Mouse (Mus musculus) hindbrain, embryonic 13.5 days (tissue): Measurements from ENCODE around the gene Sptbn1. TPM values are rescaled to one million over a fixed set of nuclear protein-coding genes. Genes with fewer than 3 reads are reported as not detected.

Experiments used
- ATAC-seq: fragments of 200-750 bp; cut with Nextera tagmentation; 2 replicates; pipeline ENCODE4 v1.8.0; 2017; ENCODE audit warnings: moderate TSS enrichment; ENCODE audit not compliant: low FRiP score
- H3K27ac ChIP-seq: fragments of 300-500 bp; sonication (generic); 2 replicates; pipeline ENCODE4 v1.5.1; 2015; ENCODE audit warnings: inconsistent platforms, mild to moderate bottlenecking, moderate library complexity
- H3K27me3 ChIP-seq: fragments of 300-500 bp; sonication (generic); 2 replicates; pipeline ENCODE4 v1.6.1; 2015; ENCODE audit warnings: mild to moderate bottlenecking, inconsistent platforms
- H3K36me3 ChIP-seq: fragments of 300-500 bp; sonication (generic); 2 replicates; pipeline ENCODE4 v1.6.1; 2015; ENCODE audit warnings: mild to moderate bottlenecking, inconsistent platforms
- H3K4me1 ChIP-seq: fragments of 300-500 bp; sonication (generic); replicated peaks from 2 replicates; pipeline ENCODE4 v1.6.1; 2015; ENCODE audit warnings: inconsistent platforms
- H3K4me2 ChIP-seq: fragments of 300-500 bp; sonication (generic); 2 replicates; pipeline ENCODE4 v1.6.1; 2015; ENCODE audit warnings: inconsistent platforms, mild to moderate bottlenecking, moderate library complexity
- H3K4me3 ChIP-seq: fragments of 300-500 bp; sonication (generic); 2 replicates; pipeline ENCODE4 v1.5.1; 2015; ENCODE audit warnings: mild to moderate bottlenecking, inconsistent platforms
- H3K9ac ChIP-seq: fragments of 300-500 bp; sonication (generic); 2 replicates; pipeline ENCODE4 v1.6.1; 2015; ENCODE audit warnings: mild to moderate bottlenecking, inconsistent platforms
- H3K9me3 ChIP-seq: fragments of 300-500 bp; sonication (generic); 2 replicates; pipeline ENCODE4 v1.6.1; 2016; ENCODE audit warnings: inconsistent platforms
- WGBS: fragments of 180-500 bp; shearing (Covaris S2); methylation state at CpG from one replicate; pipeline ENCODE4 v1.1.7; 2015; 5-methylcytosine and 5-hydroxymethylcytosine counted together
- polyA plus RNA-seq: library from polyadenylated mRNA; unstranded; fragments of >200 nt; fragmentation: Nextera tagmentation; extraction: Ambion mirVana; gene quantifications from 2 replicates; pipeline ENCODE4 v1.2.1, GENCODE M21; 2015

Sptbn1 gene
- 154 and 156 TPM in 2 replicates for polyA plus RNA-seq

DNA sequence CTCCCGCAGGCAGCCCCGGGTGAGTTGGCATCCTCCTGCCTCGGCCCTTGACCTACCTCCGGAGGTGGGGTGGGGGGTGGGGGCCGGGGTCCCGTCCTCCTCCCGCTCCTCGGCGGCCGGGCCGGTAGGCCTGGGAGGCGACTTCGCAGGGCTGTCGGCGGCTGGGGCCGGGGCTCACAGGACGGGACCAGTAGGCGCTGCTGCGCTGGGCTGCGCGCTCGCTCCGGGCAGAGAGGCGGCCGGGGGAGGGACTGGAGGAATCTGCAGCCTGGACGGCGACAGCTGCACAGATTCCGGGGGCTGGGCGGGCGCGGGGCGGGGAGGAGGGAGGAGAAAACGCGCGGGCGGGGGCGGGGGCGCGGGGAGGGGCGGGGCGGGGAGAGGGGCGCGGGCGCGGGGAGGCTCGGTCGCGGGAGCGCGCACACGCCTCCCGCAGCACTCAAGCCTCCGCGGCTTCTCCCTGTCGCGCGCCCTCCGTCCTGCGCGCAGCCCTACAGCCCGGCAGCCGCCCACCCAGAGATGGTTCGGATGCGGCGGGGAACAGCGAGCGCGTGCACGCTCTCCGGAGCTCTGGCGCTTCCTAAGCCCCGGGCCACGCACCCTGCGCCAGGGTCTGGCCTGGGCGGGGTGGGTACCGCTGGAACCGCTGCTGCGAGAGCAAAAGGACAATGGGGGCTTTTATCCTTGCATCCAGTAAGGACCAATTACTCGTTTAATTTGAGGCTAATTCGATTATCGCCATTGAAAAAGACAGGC, at the start of gene Sptbn1:
TSS of gene Sptbn1 (minus strand) at position 284 of the 756 bp plus-strand sequence.
- H3K9me3 ChIP-seq = no peaks in the 10 kb centered on the region
- WGBS = under 1% methylated on average over 54 of the region's 81 CpGs
- H3K4me2 ChIP-seq = peak within 1 kb of the TSS; percentile 80
- H3K27me3 ChIP-seq = peaks cover 3% of the 10 kb centered on the region; the same call in 1 of the 2 replicates
- H3K4me1 ChIP-seq = peaks cover 38% of the 10 kb centered on the region
- H3K27ac ChIP-seq = peak within 1 kb of the TSS; percentile 98
- peak; percentile 96 for ATAC-seq
- H3K9ac ChIP-seq = peak within 1 kb of the TSS; percentile 97
- peak within 1 kb of the TSS; percentile 99 for H3K4me3 ChIP-seq
- no peaks in the 10 kb centered on the region for H3K36me3 ChIP-seq

DNA sequence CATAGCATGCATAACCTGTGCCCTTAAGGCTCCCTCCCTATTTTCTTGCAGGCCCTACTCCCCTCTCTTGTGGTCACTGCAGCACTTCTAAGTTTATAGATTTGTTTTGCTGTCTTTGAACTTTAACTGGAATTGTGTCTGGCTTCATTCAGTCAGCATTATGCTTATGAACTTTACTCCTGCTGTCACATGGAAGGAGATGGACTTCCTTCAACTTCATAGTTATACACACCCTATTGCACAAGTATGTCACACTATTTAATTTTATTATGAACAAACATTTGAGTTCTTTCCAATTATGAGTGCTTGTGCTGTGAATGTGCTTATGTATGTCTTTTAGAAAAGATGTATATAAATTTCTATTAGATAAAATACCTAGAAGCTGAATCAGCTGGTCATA, 26.3 kb upstream of the Sptbn1 start:
- H3K4me3 ChIP-seq = no peak overlapping the region
- no peaks in the 10 kb centered on the region for H3K36me3 ChIP-seq
- no peak overlapping the region for H3K9ac ChIP-seq
- H3K27me3 ChIP-seq = no peaks in the 10 kb centered on the region
- no peak overlapping the region for H3K4me2 ChIP-seq
- no peak overlapping the region for H3K27ac ChIP-seq
- H3K9me3 ChIP-seq = no peaks in the 10 kb centered on the region
- H3K4me1 ChIP-seq = no peaks in the 10 kb centered on the region
- ATAC-seq = no peak

DNA sequence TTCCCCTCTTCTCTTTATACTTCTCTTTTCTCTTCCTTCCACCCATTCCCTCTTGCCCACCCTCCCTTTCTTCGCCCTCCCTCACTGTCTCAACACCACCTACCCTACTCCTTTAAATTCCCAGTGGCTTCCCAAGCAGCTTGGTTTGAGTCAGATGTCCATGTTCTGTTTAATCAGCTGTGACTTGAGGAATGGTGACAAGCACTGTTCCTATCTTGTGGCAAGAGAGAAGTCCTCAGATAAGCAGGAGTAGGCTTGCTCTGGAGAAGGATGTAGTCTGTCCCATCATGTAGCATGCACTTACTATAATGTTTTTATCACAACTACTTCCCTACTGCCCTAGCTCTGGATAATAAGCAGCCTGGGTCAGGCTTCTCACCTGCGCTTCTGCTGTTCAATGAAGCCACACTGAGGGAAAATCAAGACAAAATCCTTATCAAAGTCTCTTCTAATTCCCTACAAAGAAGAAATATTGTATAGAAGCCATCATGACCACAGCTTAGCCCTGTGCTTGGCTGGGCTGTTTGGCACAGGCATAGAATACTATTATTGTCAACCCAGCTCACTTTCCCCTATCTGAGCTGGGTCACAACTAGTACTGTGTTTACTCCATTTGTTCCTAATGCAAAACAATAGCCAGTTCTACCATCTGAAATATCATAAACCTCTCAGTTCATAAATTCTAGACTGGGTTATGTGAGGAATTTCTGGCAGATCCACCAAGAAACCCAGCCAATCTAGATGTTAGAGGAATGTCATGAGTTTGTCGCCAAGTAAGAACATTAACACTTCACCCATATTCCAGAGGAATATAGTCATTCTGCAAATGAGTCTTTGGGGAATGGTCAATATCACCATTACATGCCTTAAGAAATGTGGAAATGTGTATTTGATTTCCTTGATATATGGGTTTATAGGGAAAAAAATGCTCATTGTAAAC, 24.5 kb upstream of the Sptbn1 start:
- Histone ChIP-seq H3K27me3 (no peaks in the 10 kb centered on the region), H3K9me3 (no peaks in the 10 kb centered on the region), H3K36me3 (no peaks in the 10 kb centered on the region), H3K27ac (no peak overlapping the region), H3K4me3 (no peak overlapping the region), H3K9ac (no peak overlapping the region), H3K4me1 (no peaks in the 10 kb centered on the region), H3K4me2 (no peak overlapping the region)
- WGBS = 91% methylated on average over 3 of the region's 3 CpGs
- no peak for ATAC-seq

DNA sequence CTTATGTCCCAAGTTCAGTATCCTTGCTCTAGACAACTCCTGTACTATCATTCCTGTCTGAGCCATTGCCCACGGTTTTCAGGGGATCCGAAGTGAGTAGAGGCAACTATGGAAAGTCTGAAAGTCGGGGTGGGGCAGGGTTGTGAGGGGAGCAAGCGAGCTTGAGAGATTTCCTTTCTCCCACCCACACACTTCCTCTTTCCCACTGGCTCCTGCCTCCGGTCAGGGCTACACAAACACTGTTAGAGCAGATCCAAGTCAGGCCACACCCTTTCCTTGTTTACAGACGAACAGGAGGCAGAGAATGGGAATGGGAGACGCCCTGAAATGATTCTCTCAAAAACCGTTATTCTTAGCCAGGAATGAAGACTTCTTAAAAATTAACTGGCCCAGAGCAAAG, 23.2 kb upstream of the Sptbn1 start:
- no peak overlapping the region for H3K4me3 ChIP-seq
- H3K4me2 ChIP-seq = no peak overlapping the region
- WGBS = 61% methylated on average over 8 of the region's 8 CpGs
- H3K4me1 ChIP-seq = no peaks in the 10 kb centered on the region
- no peaks in the 10 kb centered on the region for H3K36me3 ChIP-seq
- no peak overlapping the region for H3K27ac ChIP-seq
- ATAC-seq = no peak
- no peaks in the 10 kb centered on the region for H3K27me3 ChIP-seq
- no peak overlapping the region for H3K9ac ChIP-seq
- no peaks in the 10 kb centered on the region for H3K9me3 ChIP-seq

DNA sequence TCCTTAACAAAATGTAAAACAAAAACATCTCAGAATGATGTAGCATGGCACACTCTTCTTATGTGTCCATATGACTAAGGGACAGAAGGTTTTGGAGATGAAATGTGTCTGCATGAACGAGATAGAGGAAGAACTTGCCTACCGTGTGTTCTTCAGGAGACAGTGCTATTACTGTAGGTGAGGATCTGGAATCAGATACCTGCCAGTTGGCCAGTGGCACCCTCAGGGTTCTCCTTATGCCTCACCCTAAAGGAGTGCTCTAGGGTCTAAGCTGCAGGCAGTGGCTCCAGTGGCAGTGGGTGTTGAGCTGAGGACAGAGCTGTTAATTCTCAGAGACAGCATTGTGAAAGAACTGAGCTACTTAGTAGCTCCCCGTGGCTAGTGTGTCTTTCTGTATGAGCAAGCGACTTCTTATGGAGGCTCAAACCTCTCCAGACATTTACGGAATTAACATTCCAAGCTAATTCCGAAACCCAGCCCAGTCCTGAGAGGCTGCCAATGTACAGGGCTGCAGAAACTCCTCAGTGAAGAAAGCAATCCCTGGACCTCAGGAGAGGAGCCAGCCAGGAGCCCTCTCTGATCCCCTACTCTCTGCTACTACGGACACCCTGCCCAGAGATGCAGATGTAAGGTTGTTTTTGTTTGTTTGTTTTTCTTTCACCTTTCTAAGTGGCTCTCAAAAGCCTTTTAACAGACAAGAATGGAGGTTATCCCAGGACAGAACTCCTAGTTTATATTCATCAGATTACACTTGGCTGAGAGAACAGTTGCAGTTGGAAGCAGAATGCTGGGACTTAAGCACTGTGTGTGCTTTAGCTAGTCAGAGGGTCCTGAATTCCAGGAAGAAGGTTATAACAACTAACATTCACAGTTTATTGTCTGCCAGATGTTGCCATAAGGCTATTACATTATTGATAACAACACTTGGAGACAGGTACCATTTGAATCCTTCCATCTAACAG, 21.8 kb upstream of the Sptbn1 start:
- Histone ChIP-seq H3K4me3 (no peak overlapping the region), H3K27ac (no peak overlapping the region), H3K4me1 (no peaks in the 10 kb centered on the region), H3K9me3 (no peaks in the 10 kb centered on the region), H3K27me3 (no peaks in the 10 kb centered on the region), H3K4me2 (no peak overlapping the region), H3K36me3 (no peaks in the 10 kb centered on the region), H3K9ac (no peak overlapping the region)
- ATAC-seq = no peak
- 74% methylated on average over 7 of the region's 7 CpGs for WGBS

DNA sequence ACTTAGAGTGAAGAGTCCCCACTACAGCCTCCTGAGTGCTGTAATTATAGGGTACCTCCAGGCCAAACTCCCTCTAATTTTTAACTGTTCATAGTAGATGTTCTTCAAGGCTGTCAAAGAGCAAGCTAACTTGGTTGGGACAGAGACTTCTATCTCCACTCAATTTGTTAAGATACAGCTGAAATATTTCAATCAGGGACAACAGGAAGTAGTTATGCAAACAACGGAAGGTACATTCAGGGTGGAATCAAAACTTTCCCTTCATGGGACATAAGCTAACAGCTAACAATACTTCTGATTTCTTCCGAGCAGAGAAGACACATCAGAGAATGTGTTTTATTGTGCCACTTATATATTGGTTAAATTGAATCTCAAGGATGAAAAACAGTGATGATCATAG, 20.1 kb upstream of the Sptbn1 start:
- no peaks in the 10 kb centered on the region for H3K4me1 ChIP-seq
- no peak for ATAC-seq
- H3K4me3 ChIP-seq = no peak overlapping the region
- H3K27ac ChIP-seq = no peak overlapping the region
- H3K4me2 ChIP-seq = no peak overlapping the region
- no peaks in the 10 kb centered on the region for H3K27me3 ChIP-seq
- 90% methylated on average over 2 of the region's 2 CpGs for WGBS
- no peaks in the 10 kb centered on the region for H3K9me3 ChIP-seq
- no peaks in the 10 kb centered on the region for H3K36me3 ChIP-seq
- no peak overlapping the region for H3K9ac ChIP-seq

DNA sequence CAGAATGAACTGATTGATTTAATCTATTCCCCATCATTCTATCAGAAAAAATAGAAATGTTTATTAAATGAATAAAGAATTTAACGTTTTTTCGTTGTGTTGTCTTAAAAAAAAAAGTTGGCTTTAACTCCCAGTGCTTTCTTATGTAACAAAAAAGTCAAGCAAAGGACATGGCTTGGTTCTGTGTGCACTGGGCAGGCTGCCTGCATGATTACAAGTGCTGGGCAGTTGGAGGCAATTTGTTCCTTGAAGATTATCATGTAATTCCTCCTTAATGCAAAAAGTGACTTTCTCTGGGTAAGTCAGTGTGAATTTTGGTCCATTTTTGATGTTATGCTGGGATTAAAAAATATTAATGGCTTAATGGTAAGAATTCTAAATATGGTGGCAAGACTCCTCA, 15.7 kb upstream of the Sptbn1 start:
- WGBS = 62% methylated on average over 2 of the region's 2 CpGs
- Histone ChIP-seq H3K4me2 (no peak overlapping the region), H3K27ac (no peak overlapping the region), H3K9me3 (no peaks in the 10 kb centered on the region), H3K27me3 (no peaks in the 10 kb centered on the region), H3K36me3 (no peaks in the 10 kb centered on the region), H3K9ac (no peak overlapping the region), H3K4me3 (no peak overlapping the region), H3K4me1 (no peaks in the 10 kb centered on the region)
- no peak for ATAC-seq

DNA sequence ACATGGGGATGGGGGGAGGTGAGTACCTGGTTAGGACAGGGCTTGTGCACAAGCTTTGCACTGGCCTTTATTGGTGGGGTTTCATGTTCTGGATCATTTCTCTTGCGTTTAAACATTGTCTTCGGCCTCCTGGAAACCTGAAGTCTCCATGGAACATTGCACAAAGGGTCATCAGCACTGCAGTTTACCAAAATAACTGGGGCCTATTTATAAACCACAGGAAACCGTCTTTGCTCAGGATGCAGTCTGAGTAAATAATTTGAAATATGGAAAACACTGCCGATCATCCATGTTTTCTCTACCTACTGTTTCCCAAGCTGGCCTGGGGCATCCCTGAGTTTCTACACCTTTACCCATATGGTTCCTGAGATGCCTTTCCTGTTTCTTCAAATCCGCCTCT, 13.1 kb upstream of the Sptbn1 start:
- H3K4me2 ChIP-seq = no peak overlapping the region
- ATAC-seq = no peak
- no peaks in the 10 kb centered on the region for H3K9me3 ChIP-seq
- WGBS = 80% methylated on average over 5 of the region's 5 CpGs
- no peak overlapping the region for H3K27ac ChIP-seq
- no peak overlapping the region for H3K9ac ChIP-seq
- no peaks in the 10 kb centered on the region for H3K27me3 ChIP-seq
- H3K36me3 ChIP-seq = no peaks in the 10 kb centered on the region
- no peaks in the 10 kb centered on the region for H3K4me1 ChIP-seq
- H3K4me3 ChIP-seq = no peak overlapping the region

DNA sequence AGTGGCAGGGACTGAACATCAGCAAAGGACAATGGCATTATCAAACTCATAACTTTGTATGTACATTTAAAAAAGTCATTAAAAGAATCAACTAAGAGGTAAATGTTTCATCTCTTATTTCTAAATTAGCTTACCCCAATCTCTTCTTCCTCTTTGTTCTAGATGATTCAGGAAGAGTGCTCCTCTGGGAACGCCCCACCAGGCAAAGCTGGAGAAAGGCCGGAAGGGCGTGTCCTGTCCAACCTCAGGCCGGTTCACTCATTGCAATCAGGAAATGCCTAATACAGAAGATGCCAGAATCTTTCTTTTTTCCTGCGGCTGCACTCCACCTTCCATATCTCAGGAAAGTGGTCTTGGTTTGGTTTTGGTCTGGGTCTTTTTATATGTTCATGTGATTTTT, 11.3 kb upstream of the Sptbn1 start:
- no peak for ATAC-seq
- Histone ChIP-seq H3K9me3 (no peaks in the 10 kb centered on the region), H3K4me3 (no peak overlapping the region), H3K27me3 (no peaks in the 10 kb centered on the region), H3K4me2 (no peak overlapping the region), H3K9ac (no peak overlapping the region), H3K4me1 (no peaks in the 10 kb centered on the region), H3K36me3 (no peaks in the 10 kb centered on the region), H3K27ac (no peak overlapping the region)
- WGBS = 91% methylated on average over 5 of the region's 5 CpGs

DNA sequence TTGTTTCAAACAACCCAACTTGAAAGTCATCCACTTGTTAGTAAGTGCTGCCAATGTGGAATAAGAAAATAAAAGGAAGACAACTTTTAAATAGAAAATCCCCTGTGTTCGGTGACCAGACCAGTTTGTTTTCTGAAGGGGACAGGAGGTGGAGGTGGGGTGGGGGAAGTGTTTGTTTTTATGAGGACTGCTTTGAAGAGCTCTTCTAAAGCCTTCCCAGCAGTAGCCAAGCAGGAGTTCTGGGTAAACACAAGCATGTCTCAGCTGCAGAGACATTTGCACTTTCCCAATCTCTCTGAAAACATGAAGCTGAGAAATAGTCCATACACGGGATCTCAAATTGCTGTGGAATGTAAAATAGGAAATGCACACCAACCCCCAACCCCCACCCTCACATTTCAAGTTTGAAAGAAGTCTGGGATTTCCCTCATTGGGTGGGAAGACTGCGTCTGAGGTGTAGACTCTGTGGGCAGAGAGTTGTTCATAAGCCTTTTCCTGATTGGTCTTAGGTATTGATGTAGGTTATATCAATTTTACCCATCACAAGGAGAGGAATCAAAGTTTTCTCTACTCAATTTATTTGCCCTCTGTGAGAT, 7.6 kb upstream of the Sptbn1 start:
- Histone ChIP-seq H3K27ac (no peak overlapping the region), H3K4me3 (no peak overlapping the region), H3K27me3 (no peaks in the 10 kb centered on the region), H3K4me2 (no peak overlapping the region), H3K9ac (no peak overlapping the region), H3K9me3 (no peaks in the 10 kb centered on the region), H3K36me3 (no peaks in the 10 kb centered on the region), H3K4me1 (no peaks in the 10 kb centered on the region)
- WGBS = 65% methylated on average over 3 of the region's 3 CpGs
- no peak for ATAC-seq

DNA sequence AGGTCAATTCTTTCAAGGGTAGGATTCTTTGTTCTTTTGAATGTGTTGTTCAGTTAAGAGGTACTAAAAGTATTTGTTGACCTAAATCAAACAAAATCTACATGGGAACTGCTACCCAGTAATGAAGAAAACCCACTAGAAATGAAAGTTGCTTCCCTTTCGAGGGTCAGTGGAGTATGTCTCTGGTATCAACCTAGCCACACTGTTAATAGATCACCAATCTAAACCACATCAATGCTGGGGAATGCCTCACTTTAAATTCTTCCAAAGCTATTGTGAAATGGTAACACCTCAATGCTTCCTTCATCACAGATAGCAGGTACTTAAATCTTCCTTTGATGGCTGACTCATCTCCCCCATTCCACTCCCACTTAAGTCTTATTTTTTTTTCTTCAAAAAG, 1.5 kb upstream of the Sptbn1 start:
- no peaks in the 10 kb centered on the region for H3K9me3 ChIP-seq
- H3K9ac ChIP-seq = no peak overlapping the region
- H3K4me2 ChIP-seq = peak overlapping the region; percentile 58; the same call in 1 of the 2 replicates
- peaks cover 25% of the 10 kb centered on the region for H3K4me1 ChIP-seq
- 70% methylated on average over 1 of the region's 1 CpGs for WGBS
- H3K4me3 ChIP-seq = no peak overlapping the region
- H3K27me3 ChIP-seq = peaks cover 3% of the 10 kb centered on the region; the same call in 1 of the 2 replicates
- H3K36me3 ChIP-seq = no peaks in the 10 kb centered on the region
- H3K27ac ChIP-seq = no peak overlapping the region
- no peak for ATAC-seq
